Mouse (Mus musculus): Measurements from ENCODE around the gene Ifitm6. TPM values are rescaled to one million over a fixed set of nuclear protein-coding genes. Genes with fewer than 3 reads are reported as not detected.
"Not testable (repeated sequence)": the region's sequence is repeated elsewhere in the genome, so short reads cannot be mapped to it uniquely, and the experiment has no call there.

Ifitm6 gene
- total RNA-seq (2017), result 105 and 120 TPM in 2 replicates

- ATAC-seq (ENCODE audit: extremely low read depth, insufficient number of reproducible peaks, low FRiP score, poor library complexity, severe bottlenecking), result not testable (repeated sequence)
Measured at GRCm38 (mm10) chr7:141017824-141018223, at the start of gene Ifitm6. Ifitm6 (minus strand) TSS chr7:141017924.

GRCm38 (mm10) chr7:141064576-141064975 lies 46.9 kb upstream of the Ifitm6 start:
- ATAC-seq (ENCODE audit: extremely low read depth, insufficient number of reproducible peaks, low FRiP score, poor library complexity, severe bottlenecking), result peak; percentile 14; the same call in 1 of the 2 replicates

GRCm38 (mm10) chr7:141064175-141064574 lies 46.5 kb upstream of the Ifitm6 start:
- ATAC-seq (ENCODE audit: extremely low read depth, insufficient number of reproducible peaks, low FRiP score, poor library complexity, severe bottlenecking), result no peak

GRCm38 (mm10) chr7:141063353-141063752 lies 45.6 kb upstream of the Ifitm6 start:
- no peak for ATAC-seq (ENCODE audit: extremely low read depth, insufficient number of reproducible peaks, low FRiP score, poor library complexity, severe bottlenecking)

- ATAC-seq (ENCODE audit: extremely low read depth, insufficient number of reproducible peaks, low FRiP score, poor library complexity, severe bottlenecking), result no peak
Measured at GRCm38 (mm10) chr7:141062525-141062924, 44.8 kb upstream of the Ifitm6 start.

- no peak for ATAC-seq (ENCODE audit: extremely low read depth, insufficient number of reproducible peaks, low FRiP score, poor library complexity, severe bottlenecking)
Measured at GRCm38 (mm10) chr7:141061269-141061692, 43.6 kb upstream of the Ifitm6 start.

- ATAC-seq (ENCODE audit: extremely low read depth, insufficient number of reproducible peaks, low FRiP score, poor library complexity, severe bottlenecking), result no peak
Measured at GRCm38 (mm10) chr7:141060426-141061242, 42.9 kb upstream of the Ifitm6 start, which contains the start of gene B4galnt4. B4galnt4 (plus strand) TSS chr7:141061104.

- ATAC-seq (ENCODE audit: extremely low read depth, insufficient number of reproducible peaks, low FRiP score, poor library complexity, severe bottlenecking), result no peak
Measured at GRCm38 (mm10) chr7:141059929-141060328, 42.2 kb upstream of the Ifitm6 start.

- no peak for ATAC-seq (ENCODE audit: extremely low read depth, insufficient number of reproducible peaks, low FRiP score, poor library complexity, severe bottlenecking)
Measured at GRCm38 (mm10) chr7:141058601-141059341, 41.0 kb upstream of the Ifitm6 start.

GRCm38 (mm10) chr7:141057541-141057940 lies 39.8 kb upstream of the Ifitm6 start:
- no peak for ATAC-seq (ENCODE audit: extremely low read depth, insufficient number of reproducible peaks, low FRiP score, poor library complexity, severe bottlenecking)

GRCm38 (mm10) chr7:141056976-141057375 lies 39.3 kb upstream of the Ifitm6 start:
- no peak for ATAC-seq (ENCODE audit: extremely low read depth, insufficient number of reproducible peaks, low FRiP score, poor library complexity, severe bottlenecking)

GRCm38 (mm10) chr7:141055785-141056184 lies 38.1 kb upstream of the Ifitm6 start:
- ATAC-seq (ENCODE audit: extremely low read depth, insufficient number of reproducible peaks, low FRiP score, poor library complexity, severe bottlenecking), result no peak

GRCm38 (mm10) chr7:141052421-141052820 lies 34.7 kb upstream of the Ifitm6 start:
- no peak for ATAC-seq (ENCODE audit: extremely low read depth, insufficient number of reproducible peaks, low FRiP score, poor library complexity, severe bottlenecking)

GRCm38 (mm10) chr7:141052016-141052415 lies 34.3 kb upstream of the Ifitm6 start:
- ATAC-seq (ENCODE audit: extremely low read depth, insufficient number of reproducible peaks, low FRiP score, poor library complexity, severe bottlenecking), result no peak

GRCm38 (mm10) chr7:141051060-141051685 lies 33.4 kb upstream of the Ifitm6 start:
- ATAC-seq (ENCODE audit: extremely low read depth, insufficient number of reproducible peaks, low FRiP score, poor library complexity, severe bottlenecking), result no peak

- no peak for ATAC-seq (ENCODE audit: extremely low read depth, insufficient number of reproducible peaks, low FRiP score, poor library complexity, severe bottlenecking)
Measured at GRCm38 (mm10) chr7:141049326-141049725, 31.6 kb upstream of the Ifitm6 start.

- peak; percentile 88 for ATAC-seq (ENCODE audit: extremely low read depth, insufficient number of reproducible peaks, low FRiP score, poor library complexity, severe bottlenecking)
Measured at GRCm38 (mm10) chr7:141048226-141049218, 30.8 kb upstream of the Ifitm6 start.

- no peak for ATAC-seq (ENCODE audit: extremely low read depth, insufficient number of reproducible peaks, low FRiP score, poor library complexity, severe bottlenecking)
Measured at GRCm38 (mm10) chr7:141047581-141048225, 30.0 kb upstream of the Ifitm6 start.
